Mouse (Mus musculus) cerebellum, adult 18-20 months (tissue): ENCODE measurements at regions not wholly inside any gene's neighbourhood (a gene's known extent, or its start where the extent isn't known, plus 50 kb on each side); places are given as distances from the start of the nearest gene placed in this dataset.
A peak's percentile ranks its signal among the peaks of the same experiment; 100 is the strongest.

Experiments used
- DNase-seq, 2 experiments: peaks; one replicate each; pipeline ENCODE4 v3.0.0; 2021

DNA sequence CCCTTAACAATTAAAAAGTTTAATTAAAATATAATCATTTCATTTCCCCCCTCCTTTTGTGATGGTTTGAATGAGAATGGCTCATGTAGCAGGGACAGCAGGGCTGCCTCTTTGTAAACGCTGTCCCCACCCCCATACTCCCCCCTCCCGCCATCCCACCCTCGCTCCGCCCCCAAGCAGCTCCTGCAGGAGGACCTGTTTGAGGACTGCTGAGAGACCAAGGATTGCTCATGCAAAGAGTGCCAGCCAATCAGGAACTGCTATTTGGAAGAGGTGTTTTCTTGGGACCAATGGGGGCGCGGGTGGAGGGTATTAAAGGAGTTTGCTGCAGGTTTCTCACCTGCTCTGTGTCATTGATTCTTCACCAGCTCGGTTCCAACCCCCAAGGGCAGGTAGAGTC lies 154.6 kb downstream of the Dusp6 start:
- DNase-seq = no peak

DNA sequence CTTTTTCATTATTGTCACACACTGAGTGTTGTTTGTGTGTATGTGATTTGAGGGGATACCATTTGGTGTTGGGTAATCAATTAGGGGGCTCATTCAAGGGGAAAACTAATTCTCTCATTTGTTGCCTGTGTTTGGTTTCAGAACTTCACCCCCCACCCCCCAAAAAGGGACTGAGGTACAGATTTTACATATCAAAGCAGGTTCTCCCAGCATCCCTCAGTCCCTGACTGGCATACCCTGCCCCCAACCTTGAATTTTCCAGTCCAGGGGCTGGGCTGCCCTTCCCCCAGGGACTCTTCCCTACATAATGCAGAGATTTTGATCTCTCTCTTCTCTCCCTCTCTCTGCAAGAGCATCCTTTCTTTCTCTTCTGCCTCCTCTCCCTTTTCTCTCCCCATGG lies 155.5 kb downstream of the Dusp6 start:
- DNase-seq = no peak

DNA sequence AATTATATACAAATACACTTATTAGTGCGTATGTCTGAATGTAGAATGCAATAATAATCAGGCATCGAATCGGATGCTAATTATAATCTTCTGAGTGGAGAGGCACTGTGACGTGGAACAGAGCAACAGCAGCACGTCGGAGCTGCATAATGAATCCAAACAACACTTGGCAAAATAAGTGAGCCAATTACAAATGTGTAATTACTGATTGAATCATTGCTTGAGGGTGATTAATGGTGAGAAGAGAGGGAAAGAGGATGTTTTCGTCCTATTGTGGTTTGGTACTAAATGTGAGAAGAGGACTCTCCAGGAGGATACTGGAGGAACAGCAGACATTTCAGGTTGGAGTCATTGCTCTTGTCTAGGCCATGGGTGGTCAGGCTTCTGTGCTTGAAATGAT lies 156.5 kb downstream of the Dusp6 start:
- DNase-seq = no peak

DNA sequence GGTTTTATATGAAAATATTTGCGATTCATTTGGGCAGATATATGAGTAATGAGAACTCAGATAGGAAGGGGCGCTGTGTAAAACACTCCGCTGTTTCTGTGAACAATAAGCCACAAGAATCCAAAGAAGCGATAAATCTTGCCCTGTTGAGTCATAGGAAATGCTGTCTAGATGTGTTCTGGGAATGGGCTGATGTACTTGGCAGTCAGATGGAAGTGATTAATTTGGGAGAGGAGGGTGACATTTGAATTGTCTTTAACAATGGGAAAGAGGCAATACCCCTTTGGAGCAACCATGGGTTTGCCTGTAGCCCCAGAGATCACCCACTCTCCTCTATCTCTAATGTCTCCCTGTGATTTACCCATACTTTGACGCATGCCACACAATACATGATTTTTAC lies 160.4 kb downstream of the Dusp6 start:
- DNase-seq = no peak

DNA sequence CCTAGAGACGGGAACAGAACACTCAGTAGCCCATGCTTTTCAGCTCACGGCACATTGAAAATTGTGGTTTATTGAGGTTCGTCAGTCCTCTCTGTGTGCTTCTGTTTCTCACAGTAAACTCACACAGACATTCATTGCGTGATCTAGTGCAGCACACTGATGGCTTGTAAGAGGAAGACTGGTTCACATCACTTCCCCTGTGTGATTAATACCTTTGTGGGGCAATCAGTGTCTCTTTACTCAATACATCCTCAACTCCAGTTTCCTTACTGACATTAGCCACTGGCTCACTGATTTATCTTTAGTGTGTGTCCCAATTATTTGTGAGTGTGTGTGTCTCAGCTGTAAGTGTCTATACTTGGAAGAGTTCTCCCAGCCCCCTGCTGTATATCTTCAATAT lies 162.2 kb downstream of the Dusp6 start:
- DNase-seq = no peak

DNA sequence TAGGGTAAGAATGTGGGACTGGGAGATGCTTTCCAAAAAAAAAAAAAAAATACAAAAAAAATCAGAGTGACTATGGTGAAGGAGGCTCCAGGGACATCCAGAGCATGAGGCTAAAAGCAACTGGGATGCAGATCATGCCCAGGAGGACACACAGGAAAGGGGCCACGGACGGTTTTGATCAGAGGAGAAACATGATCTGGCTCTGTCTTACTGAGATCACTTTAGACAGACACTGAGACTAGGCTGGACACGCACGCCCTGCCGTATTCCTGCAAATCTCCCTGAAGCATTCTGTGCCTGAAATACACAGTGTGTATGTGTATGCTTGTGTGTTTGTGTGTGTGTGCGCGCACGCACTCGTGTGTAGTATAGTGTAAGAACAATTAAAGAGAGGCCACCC lies 167.1 kb downstream of the Dusp6 start:
- DNase-seq = no peak

DNA sequence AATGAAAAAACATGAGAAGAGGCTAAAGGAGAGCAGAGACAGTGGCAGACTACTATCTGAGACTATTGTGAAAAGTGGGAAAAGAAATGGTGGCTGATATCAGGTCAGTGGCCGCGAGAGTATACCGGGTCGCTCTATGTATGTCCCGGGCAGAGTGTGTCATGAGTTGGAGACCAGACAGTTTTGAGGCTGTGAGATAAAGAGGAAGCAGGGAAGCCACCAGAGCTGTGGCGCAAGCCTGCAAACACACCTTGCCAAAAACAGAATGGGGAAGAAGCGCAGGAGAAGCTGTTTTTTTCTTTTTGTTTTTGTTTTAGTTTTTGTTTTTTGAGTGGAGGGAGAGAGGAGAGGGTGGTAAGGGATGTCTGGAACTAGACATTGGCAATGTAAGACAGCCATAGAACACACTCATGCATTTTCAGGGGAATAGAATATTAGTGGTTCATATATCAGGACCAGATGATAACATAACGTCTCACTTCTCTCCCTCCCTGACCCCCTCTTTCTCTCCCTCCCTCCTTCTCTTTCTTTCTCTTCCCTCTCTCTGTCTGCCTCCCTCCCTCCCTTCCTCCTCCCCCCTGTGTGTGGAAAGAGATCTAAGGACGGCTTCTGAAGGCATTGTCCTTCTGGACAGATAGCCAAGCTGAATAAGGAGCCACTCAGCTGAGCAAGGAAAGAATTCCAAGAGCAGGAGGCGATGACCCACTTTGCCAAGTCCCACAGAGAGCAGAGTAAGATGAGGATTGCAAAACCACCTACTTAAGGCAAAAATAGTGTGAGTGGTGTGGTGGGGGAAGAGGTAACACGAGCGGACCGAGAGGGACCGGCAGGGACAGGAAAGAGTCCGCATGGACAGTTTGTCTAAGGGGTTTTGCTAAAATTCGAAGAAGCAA lies 167.9 kb downstream of the Dusp6 start:
- no peak for DNase-seq

DNA sequence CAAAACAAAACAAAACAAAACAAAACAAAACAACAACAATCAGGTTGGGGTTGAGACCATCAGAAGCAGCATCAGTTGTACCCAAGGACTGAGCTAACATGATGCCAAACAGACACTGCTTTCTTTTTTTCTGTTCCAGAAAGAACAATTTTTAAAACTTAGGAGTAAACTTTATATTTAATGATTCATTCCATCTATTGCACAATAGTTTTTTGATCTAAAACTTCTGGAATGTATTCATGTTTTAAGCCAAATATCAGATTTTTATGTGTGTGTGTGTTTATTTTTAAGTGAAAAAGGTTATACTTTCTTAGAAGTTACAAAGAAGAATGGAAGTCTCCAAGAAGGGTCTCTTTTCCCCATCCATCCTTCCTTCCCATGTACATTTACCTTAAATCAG lies 174.0 kb downstream of the Dusp6 start:
- DNase-seq = no peak

DNA sequence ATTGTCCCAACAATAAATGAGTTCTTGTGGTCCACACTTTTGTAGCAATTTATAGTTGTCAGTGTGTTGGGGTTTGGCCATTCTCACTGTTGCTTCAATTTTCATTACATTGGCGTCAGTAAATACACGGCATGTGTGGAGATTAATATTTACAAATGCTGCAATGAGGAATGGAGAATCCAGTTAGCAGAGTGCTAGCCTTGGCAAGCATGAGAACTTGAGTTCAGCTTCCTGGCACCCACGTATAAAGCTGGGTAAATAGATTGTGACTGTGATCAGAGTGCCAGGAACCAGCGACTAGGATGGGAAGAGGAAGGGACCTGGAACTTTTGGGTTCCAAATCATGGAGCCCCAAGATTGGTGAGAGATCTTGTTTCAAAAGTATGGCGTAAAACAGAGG lies 177.1 kb downstream of the Dusp6 start:
- no peak for DNase-seq

DNA sequence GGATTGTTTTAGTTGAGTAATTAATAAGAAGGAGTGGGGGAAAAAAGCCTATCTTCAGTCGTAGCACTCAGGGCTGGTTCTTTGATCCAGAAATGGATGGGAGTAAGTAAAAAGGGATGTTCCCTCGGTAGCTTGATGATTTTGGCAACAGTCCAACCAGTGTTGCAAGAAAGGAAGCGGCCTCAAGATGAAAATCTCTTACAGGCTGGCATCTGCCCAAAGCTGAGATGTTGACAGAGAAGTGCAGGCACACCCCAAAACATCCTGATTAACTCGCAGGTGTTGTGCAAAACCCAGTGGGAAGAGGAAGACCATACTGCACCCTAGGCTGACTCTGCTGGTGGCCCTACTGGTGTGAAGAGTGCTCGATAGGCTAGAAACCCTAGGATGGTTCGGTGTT lies 178.0 kb downstream of the Dusp6 start:
- DNase-seq = no peak

DNA sequence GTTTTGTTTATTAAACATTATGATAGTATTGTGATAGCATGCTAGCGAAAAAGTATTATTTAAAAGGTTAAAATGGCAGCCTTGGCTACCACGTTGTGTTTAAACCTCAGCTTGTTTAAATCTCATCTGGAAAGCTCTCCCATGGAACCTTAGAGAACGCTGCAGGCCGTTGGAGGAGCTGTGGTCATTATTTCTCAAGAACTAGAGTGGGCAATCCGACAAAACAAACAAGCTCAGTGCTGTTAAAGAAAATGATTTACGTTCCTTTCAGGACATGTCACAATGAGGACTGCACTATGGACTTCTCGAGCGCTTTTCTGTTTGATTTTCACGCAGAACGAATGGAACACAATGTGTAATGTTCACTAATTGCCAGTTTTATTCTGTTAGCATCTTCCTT lies 178.9 kb downstream of the Dusp6 start:
- DNase-seq = no peak

DNA sequence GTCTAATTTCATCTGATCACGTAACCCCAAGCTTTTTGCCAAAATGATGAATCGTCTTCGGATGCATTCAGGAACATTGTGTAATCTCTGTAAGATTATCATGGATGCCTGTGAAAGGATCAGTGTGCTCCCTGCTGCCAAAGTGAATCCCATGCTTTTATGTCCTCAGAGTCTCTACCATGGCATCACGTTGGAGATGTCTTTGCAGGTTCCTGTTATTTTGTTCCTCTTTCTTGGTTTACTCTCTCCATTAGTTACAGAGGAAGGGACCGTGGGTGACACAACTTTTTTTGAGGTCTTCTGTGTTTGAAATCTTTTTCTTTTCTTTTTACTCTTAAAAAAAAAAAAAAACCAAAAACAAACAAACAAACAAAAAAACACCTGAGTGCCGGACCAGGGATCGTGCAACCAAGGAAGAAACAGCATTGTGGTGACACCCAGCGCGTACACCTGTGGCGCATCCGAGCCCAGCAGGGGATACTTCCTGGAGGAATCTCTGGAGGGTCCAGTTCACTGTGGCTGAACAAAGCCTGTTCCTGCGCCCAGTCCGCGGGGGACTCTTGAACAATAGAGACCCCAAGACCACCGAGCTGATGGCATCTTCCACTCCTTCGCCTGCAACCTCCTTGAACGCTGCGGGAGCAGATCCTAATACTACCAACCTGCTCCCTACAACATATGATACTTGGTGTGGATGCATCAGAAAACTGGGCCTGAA lies 180.6 kb downstream of the Dusp6 start:
- DNase-seq = no peak

DNA sequence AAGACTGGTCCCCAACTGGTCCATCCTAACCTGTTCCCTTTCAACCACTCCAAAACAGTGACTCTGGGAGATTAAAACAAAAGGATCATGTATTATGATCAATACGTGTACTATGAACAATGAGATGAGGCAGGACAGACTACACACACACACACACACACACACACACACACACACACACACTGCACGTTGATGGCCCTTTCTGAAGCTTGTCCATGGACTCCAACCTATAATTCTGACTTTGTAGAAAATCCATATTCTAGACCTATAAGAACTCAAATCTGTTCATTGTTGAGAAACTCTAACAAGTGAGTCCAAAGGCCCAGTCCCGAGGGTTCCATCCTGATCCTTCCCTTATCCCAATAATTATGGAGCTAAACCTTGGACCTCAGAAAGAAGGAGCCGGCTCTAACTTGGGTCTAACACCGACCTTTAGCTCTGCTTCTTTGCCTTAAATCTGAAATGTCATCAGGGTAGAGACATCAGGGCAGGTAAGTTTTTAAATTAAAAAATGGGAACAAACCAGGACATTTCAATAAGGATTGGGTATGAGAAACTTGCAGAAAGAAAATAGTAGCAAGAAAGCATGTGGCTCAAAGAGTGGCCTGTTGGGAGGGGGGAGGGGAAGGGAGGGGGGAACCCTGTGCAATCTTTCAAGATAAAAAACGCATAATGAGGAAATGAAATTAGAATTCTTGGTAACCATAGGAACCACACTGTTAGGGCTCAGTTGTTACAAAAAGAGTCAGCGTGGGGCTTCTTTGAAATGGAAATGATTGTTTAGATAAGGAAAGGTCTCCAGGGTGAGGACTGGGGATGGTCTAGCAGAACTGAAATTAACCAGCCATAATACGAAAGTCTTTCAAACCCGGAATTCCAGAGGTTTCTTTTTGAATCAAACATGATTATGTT lies 187.9 kb downstream of the Dusp6 start:
- DNase-seq = no peak

DNA sequence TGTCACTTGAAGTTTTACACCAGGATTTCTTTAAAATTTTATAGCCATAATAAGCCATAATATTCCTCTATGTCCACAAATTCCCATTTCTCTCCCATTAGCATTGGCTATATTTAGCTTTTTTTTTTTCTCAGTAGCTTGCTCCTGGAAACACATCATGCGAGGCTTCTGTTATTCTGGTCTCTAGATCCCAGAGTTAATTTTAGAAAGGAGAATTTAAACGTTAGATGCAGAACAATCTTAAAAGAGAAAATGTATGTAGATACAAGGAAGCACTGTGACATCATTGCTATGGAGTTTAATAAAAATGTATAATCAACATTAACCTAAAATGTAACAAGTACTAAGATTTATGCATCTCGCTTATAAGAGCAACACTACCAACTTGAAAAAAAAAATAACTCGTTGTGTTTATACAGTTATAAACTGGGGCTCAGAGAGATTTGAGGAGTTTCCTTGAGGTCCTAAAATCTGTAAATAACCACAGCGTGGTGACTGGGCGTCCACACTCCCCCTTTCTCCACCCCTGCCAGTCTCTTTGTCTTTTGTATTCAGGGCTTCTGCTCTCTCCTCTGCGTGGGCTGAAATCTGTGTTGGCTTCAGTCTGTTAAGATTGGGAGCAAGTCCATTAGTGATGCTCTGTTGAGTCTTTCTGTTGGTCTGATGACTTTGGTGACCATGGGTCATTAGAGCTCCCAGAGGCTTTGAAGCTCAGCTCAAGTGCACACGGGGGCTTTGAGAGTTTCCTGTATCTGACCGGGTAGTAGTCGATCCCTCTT lies 188.8 kb downstream of the Dusp6 start:
- no peak for DNase-seq

DNA sequence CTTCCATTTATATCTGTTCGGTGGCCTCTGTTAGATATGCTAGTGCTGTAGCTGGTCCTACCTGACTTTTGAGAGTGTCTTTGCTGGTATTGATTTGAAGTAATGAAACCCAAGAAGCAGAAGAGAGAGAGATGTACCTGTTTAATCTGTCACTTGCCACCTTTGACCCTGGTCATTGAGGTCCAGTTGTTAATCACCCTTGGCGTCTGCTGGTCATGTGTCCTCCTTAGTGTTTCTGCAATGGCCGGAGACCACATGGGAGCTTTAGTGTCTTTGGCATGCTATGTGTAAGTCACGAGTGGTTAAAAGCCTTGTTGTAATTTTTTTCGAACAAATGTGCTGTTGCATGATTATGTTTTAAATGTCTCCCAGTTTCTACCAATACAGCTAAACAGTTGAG lies 193.1 kb downstream of the Dusp6 start:
- no peak for DNase-seq

DNA sequence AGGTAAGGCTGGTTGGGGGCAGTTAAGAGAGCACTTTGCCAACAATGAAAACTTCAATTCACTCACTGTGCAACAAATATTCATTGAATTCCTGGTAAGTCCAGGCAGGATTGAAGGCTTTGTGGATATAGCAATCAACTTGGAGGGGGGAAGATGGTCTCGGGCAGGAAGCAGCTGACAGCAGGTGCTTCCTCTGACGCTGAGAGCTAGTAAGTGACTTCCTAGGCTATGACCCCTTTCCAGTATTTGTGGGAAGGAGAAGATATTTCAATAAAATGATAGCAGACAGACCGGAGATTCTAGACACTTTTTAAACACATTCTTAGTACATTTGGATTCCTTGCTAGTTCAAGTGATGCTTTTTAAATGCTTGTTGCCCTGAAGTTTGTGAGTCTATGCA lies 195.0 kb downstream of the Dusp6 start:
- no peak for DNase-seq

DNA sequence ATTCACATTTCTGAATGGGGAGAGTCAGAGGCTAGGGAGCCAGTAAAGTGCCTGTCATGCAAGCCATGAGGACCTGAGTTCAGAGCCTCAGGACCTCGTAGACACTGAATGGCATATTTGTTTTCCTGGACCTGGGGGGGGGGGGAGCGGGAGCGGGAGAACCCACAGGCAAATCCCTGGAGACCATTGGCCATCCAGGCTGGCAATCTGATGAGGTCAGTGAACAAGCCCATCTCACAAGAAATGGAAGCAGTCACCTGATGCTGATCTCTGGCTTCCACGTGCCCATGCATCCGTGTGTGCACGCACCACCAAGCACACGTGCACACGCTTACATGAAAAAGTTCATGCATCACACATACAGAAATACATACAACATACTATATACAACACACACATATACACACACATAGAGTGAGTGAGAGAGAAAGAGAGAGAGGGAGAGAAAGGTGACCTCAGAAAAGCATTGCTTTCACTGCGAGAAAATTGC lies 196.2 kb downstream of the Dusp6 start:
- no peak for DNase-seq

DNA sequence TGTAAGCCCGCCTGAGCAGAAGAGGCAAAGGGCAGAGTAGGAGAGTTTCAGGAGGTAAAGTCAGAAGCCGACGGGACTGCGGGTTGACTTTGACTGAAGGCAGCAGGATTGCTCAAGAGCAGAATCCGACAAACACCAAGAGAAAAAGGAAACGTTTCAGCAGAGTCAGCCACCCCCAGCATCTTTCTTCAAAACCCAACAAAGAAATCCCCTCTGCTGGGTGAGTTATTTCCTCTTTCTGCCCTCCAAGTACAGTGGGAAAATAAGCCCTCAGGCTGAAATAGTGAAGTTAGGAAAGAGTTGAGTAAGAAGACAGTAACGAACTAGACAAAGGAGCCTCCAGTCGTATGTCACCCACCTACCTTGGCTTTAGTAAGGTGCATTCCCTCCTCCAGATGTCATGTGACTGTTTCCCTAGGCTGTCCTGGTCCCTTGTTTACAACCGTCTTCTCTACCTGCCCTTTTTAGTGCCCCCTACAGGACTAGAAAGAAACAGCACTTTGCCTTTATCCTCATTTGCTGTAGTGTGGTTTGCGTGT lies 196.9 kb downstream of the Dusp6 start:
- peak in 1 of 2 experiments; percentile 5 for DNase-seq

DNA sequence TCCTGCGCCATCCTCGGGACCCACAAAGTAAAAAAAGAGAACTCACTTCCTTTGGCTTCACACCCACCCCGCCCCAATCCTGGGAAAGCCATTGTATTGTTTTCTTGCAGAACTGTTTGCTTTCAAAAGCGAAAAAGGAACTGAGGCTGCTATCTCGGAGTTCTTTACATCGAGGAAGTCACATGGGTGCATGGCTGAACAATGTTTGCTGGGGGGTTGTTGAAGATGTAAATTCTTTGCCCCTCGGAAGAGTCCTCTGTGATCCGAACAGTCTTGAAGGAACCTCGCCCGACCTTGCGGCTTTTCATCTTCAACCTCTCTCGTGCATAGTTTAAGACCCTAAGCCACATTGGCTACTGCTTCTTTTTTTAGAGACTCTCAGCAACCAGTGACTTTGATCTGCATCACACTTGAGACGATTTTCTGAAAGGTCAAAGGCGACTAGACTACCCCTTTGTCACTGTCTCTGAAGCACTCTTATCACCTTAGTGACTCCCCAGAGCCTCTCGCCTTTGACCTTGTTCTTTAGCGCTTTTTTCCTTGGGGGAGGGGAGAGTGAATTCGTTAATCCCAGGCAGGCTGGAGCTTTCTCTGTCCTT lies 197.9 kb downstream of the Dusp6 start:
- no peak for DNase-seq

DNA sequence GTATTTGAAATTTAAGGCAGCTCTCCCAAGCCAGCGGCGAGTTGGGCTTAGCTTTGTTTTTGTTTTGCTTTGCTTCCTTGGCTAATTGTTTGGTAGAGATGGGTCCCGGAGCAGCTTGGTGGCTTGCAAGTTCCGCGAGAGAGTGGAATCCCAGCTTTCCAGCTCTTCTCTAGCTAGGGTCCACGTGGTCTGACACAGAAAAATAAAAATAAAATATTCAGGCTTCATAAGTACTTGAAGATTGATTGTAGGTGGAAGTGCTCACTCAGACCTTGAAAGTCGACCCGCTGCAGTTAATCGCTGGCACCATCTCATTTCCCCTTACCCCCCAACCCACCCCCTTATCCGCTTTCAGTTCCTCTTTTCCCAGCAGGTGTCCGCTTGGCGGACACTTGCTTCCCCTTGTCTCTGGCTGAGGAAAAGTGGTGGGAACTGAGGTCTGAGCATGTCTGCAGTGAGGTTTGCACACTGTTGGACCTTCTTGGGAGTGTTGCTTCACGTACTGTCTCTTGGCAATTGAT lies 198.5 kb downstream of the Dusp6 start:
- DNase-seq = no peak

DNA sequence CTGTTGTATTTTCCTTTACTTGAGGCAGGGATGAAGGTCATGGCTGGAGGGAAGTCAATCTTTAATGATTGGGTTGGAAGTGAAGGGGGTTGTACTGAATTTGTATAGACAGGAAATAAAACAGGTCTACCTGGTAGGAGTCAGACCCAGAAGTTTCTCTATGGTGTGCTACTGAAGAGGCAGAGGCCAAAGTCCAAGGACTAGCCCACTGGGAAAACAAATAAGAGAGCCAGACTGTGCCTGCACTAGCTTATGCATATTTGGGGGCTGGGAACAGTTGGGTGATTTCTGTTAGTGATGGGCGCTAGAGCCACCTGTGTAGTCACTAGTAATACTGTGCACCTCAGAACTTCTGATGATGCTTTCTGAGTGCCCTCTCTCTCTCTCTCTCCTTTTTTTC lies 203.7 kb downstream of the Dusp6 start:
- DNase-seq = no peak
